Mouse (Mus musculus) c-Kit-positive CD71-positive TER-119-negative erythroid progenitor cells, embryonic 14.5 days (primary cell): ENCODE measurements around the gene Tgfb1.
A peak's percentile ranks its signal among the peaks of the same experiment; 100 is the strongest.

ENCODE experiments used
- DNase-seq: peaks from one replicate; pipeline ENCODE4 v3.0.0-alpha.2; 2013; ENCODE audit warnings: low read depth

Gene Tgfb1

GRCm38 (mm10) chr7:25675405-25675804 lies 11.4 kb upstream of the Tgfb1 start:
- no peak for DNase-seq

- DNase-seq = no peak
Measured at GRCm38 (mm10) chr7:25676085-25676781, 10.6 kb upstream of the Tgfb1 start.

GRCm38 (mm10) chr7:25677013-25677412 lies 9.8 kb upstream of the Tgfb1 start:
- DNase-seq = no peak

- no peak for DNase-seq
Measured at GRCm38 (mm10) chr7:25679971-25680370, 6.8 kb upstream of the Tgfb1 start.

GRCm38 (mm10) chr7:25680514-25681258 lies 6.1 kb upstream of the Tgfb1 start, which contains the start of gene B9d2:
Gene B9d2, plus strand, starts transcription at chr7:25680780.
- peak; percentile 97 for DNase-seq

- DNase-seq = no peak
Measured at GRCm38 (mm10) chr7:25681341-25682231, 5.2 kb upstream of the Tgfb1 start.

- no peak for DNase-seq
Measured at GRCm38 (mm10) chr7:25683474-25684180, 3.2 kb upstream of the Tgfb1 start.

- DNase-seq = no peak
Measured at GRCm38 (mm10) chr7:25684659-25685058, 2.1 kb upstream of the Tgfb1 start.

GRCm38 (mm10) chr7:25685926-25686470 lies 804 bp upstream of the Tgfb1 start:
- DNase-seq = no peak

- DNase-seq = no peak
Measured at GRCm38 (mm10) chr7:25687811-25688401, 1.1 kb downstream of the Tgfb1 start.

GRCm38 (mm10) chr7:25688810-25689586 lies 2.2 kb downstream of the Tgfb1 start:
- peak; percentile 86 for DNase-seq

GRCm38 (mm10) chr7:25689603-25690021 lies 2.8 kb downstream of the Tgfb1 start:
- DNase-seq = no peak

- no peak for DNase-seq
Measured at GRCm38 (mm10) chr7:25690051-25690450, 3.2 kb downstream of the Tgfb1 start.

GRCm38 (mm10) chr7:25694104-25694503 lies 7.3 kb downstream of the Tgfb1 start:
- no peak for DNase-seq

GRCm38 (mm10) chr7:25699851-25700250 lies 13.0 kb downstream of the Tgfb1 start:
- DNase-seq = no peak

- no peak for DNase-seq
Measured at GRCm38 (mm10) chr7:25700732-25701131, 13.9 kb downstream of the Tgfb1 start.

- no peak for DNase-seq
Measured at GRCm38 (mm10) chr7:25702350-25702749, 15.5 kb downstream of the Tgfb1 start.

GRCm38 (mm10) chr7:25703793-25704494 lies 17.1 kb downstream of the Tgfb1 start:
- DNase-seq = no peak

GRCm38 (mm10) chr7:25704716-25705364 lies 18.0 kb downstream of the Tgfb1 start:
- DNase-seq = no peak
